Mouse (Mus musculus) liver, embryonic 14.5 days (tissue): Measurements from ENCODE around the gene Foxi2.

ENCODE experiments used
- CTCF ChIP-seq: IDR thresholded peaks from 2 replicates; pipeline ENCODE4 v1.5.1; 2016; ENCODE audit warnings: antibody characterized with exemption, low read depth, control low read depth
- EP300 ChIP-seq: IDR thresholded peaks from 2 replicates; pipeline ENCODE4 v1.6.1; 2016; ENCODE audit warnings: antibody characterized with exemption, low read depth

DNA sequence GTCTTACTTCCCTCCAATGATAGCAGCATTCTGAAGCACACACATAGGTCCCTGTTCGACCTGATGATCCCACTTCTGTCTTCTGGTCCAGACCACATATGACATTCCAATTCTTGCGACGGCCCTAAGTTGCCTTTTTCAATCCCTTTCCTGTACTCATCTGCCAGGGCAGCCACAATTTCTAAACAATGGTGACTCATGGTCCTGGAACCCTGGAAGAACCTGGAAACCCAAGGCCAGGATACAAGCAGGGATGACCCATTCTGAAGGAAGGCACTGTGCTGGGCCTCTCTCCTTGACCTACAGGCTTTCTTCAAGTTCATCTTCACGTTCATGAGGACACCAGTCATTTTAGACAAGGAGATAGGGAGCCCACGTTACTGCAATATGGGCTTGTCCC is 31.8 kb upstream of the Foxi2 start:
- no peak for TF ChIP-seq CTCF
- TF ChIP-seq EP300 = no peak
